19 mouse cellular contexts compared by ENCODE assay signal in the genomic region with DNA sequence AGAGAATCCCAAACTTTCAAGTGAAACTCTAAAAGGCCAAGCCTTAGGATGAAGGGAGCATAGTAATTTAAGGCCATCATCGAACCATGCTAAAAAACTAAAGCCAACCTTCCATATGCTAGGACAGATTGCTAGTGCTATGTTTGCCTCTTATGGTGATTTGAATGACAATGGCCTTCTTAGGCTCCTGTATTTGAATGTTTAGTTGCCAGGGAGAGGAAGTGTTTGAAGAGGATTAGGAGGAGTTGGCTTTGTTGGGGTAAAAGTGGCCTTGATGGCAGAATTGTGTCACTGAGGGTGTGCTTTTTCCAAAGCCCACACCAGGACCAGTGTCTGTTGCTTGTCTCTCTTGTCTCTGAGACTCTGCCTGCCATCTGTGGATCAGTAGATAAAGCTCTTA.
"Had no signal": no experiment of that assay in that cellular context is flagged by ENCODE, and none has a peak within 500 bp of the region (broad histone marks: within the 10 kb centered on the region; RNA-seq: fewer than 3 reads in every experiment).

No protein-coding gene starts in this region.

- H3K27ac ChIP-seq: liver, embryonic 14.5 days; midbrain, embryonic 12.5 days; neural tube, embryonic 13.5 days; neural tube, embryonic 15.5 days had no signal

- H3K36me3 ChIP-seq: midbrain, embryonic 12.5 days; neural tube, embryonic 13.5 days; neural tube, embryonic 15.5 days had no signal

- DNase-seq: lung, adult 18-20 months; lung, embryonic 14.5 days; lung, postnatal 10 days; lung, postnatal 4 days; midbrain, embryonic 14.5 days; retina, postnatal 1 day; right cerebral cortex, adult 18-20 months; right cerebral cortex, postnatal 25 days; right cerebral cortex, postnatal 4 days; spleen, adult 18-20 months; thymus, adult 18-20 months; thymus, postnatal 25 days; thymus, postnatal 4 days had no signal

- H3K9ac ChIP-seq: liver, embryonic 14.5 days; lung, embryonic 14.5 days; midbrain, embryonic 12.5 days; neural tube, embryonic 13.5 days; neural tube, embryonic 15.5 days had no signal

- H3K4me2 ChIP-seq: lung, embryonic 14.5 days; midbrain, embryonic 12.5 days; neural tube, embryonic 13.5 days; neural tube, embryonic 15.5 days had no signal

- H3K4me1 ChIP-seq: neural tube, embryonic 13.5 days; neural tube, embryonic 15.5 days had no signal

- H3K9me3 ChIP-seq: midbrain, embryonic 12.5 days; neural tube, embryonic 13.5 days; neural tube, embryonic 15.5 days had no signal

- H3K4me3 ChIP-seq: midbrain, embryonic 12.5 days; myocyte; neural tube, embryonic 13.5 days; neural tube, embryonic 15.5 days had no signal

- H3K27me3 ChIP-seq: neural tube, embryonic 13.5 days; neural tube, embryonic 15.5 days had no signal

- ATAC-seq: midbrain, embryonic 16.5 days had no signal
